Mouse (Mus musculus) thymus, adult 18-20 months (tissue): Measurements from ENCODE around the gene Cnga2.
"Not testable (repeated sequence)": the region's sequence is repeated elsewhere in the genome, so short reads cannot be mapped to it uniquely, and the experiment has no call there.

Experiments
- DNase-seq, 2 experiments: peaks; one replicate each; pipeline ENCODE4 v3.0.0; 2022; ENCODE audit warnings: mixed read lengths in 2 of 2

Cnga2 gene

DNA sequence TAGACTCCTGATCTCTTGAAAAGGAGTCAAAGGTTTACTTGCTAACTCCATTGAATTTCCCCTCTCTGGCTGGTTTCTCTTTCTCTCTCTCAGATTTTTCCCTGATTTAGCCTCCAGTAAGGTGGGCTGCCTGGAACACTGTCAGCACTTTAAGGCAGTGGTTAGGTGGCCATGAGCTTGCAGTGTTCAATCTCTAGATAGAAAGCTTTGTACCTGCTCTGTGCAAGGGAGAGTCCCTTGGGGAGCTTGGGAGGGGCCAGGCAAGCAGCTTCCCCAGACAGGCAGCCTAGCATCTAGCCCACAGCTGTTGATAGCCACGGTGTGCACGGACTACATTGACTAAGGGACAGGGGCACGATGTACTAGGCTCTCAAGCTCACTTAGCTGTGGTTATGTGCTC lies at the start of gene Cnga2:
TSS of gene Cnga2 (plus strand) at position 301 of the 400 bp plus-strand sequence.
- no peak for DNase-seq

- DNase-seq = no peak
Observed at GRCm38 (mm10) chrX:71946631-71947030, 45.0 kb upstream of the Cnga2 start.

DNA sequence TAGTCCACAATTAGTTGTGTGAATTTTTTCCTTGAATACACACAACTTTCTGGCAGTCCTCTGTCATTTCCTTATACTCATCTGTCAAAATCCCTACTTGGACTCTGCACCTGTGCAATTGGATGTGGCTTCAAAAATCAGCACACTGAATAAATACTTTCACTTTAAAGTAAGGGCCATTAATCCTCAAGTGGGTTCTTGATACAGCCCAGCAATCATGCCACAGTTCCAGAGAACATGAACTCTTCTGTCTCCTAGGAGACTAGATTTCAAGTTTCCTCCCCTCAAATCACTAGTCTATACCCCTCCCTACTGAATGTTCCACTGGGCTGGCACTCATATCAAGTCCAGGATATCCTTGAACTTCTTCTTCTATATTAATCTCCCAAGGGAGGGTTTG lies 33.3 kb upstream of the Cnga2 start:
- DNase-seq = no peak

GRCm38 (mm10) chrX:71962073-71963051 lies 29.3 kb upstream of the Cnga2 start, which contains the start of gene Prrg3:
TSS of gene Prrg3 (plus strand) at chrX:71962624.
- DNase-seq = no peak

- DNase-seq = no peak
Observed at GRCm38 (mm10) chrX:71963275-71963912, 28.3 kb upstream of the Cnga2 start.

- DNase-seq = no peak
Observed at GRCm38 (mm10) chrX:71968216-71968615, 23.4 kb upstream of the Cnga2 start.

DNA sequence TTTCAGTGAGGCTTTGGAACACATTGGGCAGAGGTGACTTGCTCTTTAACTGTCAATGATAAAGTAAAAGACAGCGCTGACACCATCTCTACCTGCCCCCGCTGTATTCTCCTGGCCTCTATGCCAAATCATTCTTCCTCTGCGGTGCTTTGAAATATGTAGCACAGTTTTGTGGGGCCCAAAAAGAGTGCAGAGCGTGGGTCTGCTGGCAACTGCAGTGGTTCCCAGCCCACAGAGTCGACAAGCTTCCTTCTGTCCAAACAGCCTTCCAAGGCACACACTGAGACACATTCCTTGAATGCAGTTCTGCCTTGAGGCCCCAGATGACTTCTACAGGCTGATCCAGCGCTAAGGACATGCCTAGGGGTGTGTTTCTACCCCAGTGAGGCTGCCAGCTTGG lies 22.8 kb upstream of the Cnga2 start:
- no peak for DNase-seq

GRCm38 (mm10) chrX:71971325-71971724 lies 20.3 kb upstream of the Cnga2 start:
- DNase-seq = no peak

DNA sequence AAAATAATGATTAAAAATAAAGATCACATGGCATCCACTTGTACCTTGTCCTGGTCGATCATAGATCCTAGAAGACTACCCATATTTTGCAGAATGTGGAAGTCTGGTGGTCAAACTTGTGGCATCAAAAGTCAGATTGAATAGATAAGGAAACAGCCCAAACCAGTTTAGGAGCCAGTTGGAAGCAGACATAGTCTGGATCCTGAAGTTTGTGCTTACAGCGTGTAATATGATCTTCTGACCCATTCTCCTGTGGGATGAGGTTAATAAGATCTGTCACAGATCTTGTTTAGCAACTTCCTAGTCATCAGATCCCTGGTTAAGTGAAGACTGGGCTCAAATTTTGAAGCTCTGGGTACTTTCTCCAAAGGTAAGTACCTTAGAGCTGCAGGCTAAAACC lies 19.0 kb upstream of the Cnga2 start, which contains the start of gene Fate1:
TSS of gene Fate1 (plus strand) at position 301 of the 400 bp plus-strand sequence.
- DNase-seq = no peak

- DNase-seq = not testable (repeated sequence)
Observed at GRCm38 (mm10) chrX:71977681-71978080, 14.0 kb upstream of the Cnga2 start.

DNA sequence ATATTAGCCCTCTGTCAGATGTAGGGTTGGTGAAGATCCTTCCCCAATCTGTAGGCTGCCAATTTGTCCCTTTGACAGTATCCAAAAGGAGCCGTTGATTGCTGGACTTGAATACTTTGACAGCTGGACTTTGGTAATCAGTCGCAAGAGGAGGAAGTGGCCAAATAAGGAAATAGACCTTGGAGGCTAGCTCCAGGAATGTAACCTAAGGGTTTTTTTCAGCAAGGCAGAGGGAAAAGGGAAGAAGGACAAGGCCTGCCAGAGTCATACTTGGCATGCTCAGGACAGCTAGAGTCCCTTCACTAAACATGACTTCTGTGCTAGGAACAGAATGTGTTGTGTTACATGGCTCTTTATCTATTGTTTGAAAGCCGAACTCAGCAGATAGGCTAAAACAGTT lies 11.2 kb upstream of the Cnga2 start:
- DNase-seq = no peak

DNA sequence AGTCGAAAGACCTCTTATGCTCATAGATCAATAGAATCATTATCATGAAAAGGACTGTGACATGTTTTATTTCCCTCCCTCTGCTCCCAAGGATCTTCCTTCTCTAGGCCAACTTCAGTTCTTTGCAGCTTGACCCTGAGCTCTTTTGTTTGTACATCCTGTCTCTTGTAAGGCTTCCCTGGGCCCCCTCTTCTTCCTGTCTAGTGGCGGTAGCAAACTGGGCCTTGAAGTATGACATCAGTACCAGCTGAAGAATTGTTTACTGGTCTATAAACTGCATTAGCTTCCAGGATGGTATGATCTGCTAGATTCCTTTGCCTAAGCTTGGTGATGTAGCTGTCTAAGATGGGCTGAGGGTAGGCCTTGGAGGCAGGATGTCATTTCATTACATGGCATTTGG lies 10.3 kb upstream of the Cnga2 start:
- no peak for DNase-seq

GRCm38 (mm10) chrX:71983205-71983604 lies 8.4 kb upstream of the Cnga2 start:
- no peak for DNase-seq

- no peak for DNase-seq
Observed at GRCm38 (mm10) chrX:71983775-71984174, 7.9 kb upstream of the Cnga2 start.

DNA sequence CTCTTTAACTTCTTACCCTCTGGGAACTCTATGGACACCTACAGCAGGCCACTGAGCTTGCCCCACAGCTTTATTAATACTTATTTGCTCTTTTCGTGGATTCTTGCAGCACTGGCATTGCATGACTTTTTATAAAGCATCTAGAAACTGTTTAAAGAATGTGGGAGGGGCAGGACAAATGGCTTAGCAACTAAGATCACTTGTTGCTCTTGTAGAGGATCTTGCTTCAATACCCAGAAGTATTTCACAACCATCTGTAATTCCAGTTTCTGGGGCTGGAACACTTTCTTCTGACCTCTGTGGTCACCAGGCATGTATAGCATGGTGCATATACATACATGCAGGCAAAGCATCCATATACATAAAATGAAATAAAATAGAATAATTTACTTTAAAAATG lies 4.3 kb downstream of the Cnga2 start:
- DNase-seq = no peak

DNA sequence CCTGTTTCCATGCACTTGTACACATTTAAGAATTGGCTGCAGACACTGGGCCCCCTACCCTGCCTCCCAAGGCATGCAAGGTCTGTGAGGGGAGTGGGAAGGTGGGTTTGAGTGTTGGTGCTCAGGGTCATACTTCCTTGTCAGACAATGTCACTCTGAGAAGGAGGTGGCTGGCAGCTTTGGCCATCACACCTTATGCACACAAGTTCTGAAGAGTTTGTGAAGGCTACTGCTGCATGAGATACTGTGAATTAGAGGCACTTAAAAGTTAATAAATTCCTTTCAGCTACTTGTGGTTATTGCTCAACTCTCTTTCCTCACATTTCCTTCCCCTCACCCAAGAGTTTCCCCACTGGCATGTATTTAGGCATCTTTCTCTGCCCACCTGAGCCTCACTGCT lies 18.3 kb downstream of the Cnga2 start:
- no peak for DNase-seq

DNA sequence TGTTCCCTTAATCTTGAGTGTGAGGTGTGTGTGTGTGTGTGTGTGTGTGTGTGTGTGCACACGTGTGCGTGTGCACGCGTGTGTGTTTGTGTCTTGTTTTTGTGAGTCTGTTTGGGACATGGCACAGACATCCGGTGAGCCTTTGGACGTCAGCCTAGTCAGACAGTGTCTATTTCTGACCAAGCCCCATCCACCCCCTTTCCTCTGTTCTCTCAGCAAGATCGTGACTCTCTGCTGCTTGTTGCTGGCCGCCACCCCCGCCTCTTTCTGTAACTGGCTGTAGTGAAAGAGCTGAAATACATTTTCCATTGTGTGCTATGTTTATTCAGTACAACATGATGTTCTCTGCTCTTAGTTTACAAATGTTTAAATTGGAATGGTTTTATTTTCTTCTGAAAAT lies 20.6 kb downstream of the Cnga2 start:
- no peak for DNase-seq

GRCm38 (mm10) chrX:72012804-72013203 lies 21.2 kb downstream of the Cnga2 start:
- no peak for DNase-seq

GRCm38 (mm10) chrX:72022241-72022640 lies 30.6 kb downstream of the Cnga2 start:
- DNase-seq = no peak

DNA sequence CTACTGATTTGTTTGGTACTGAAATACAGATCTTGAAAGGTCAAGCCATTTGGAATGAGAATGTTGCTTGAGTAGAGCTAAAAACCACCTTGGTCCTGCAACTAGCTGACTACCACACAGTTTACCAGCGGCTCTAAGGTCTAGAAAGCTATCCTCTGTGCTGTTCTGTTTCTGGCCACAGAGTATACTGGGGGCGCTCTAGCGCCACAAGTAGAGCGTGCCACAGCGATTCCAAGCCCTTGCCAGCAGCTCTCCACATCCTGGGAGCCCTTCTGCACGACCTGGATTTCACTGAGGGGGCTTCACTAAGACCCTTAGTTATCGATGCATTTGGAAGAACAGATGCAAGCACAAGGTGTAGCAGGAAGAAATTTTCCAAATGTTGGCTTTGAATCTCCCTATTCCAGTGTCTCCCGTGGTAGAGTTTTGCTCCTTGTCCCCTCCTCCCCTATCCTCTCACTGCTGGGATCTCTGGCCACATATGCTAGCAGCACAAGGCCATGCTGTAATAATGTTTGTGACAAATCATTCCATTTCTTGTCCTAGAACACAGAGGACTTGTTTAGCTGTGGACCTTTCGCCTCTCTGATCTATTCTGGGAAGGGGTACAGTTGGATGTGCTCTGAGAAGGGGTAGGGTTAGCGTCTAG lies 31.2 kb downstream of the Cnga2 start:
- no peak for DNase-seq

DNA sequence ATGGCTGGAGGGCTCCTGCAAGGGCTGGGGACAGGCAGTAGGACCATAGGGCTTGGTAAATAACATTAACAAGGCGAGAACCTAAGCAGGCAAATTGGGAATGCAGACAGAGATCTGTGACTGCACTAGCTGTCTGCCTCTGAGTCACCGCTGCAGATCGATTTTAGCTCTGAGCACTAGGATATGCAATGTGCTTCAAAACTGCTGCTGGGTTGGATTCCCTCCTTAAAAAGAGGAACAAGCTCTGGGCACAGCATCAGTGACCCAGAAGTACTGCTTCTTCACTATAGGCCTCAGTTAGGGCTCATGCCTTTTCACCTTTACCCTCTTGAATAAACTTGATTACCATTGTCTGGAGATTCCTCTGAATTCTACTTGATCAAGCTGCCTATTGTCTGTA lies 31.9 kb downstream of the Cnga2 start:
- DNase-seq = no peak

- DNase-seq = no peak
Observed at GRCm38 (mm10) chrX:72044056-72044455, 52.4 kb downstream of the Cnga2 start.

DNA sequence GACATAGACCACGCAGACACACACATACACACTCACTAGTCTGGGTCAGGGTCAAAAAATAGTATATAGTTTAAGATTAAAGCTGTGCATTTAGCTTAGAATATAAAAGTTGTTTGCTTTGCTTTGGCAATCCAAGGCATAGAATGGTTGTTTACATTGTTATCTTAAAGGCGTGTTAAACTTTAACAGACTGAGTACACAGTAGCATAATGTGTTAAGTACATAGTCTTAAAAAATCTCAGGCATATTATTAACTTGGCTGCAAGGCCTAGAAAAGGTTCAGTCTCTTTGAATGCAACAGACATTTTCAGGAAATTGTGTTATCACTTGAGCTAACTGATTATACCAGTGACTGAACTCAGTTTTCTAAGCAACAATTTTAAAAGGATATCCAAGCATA lies 56.3 kb downstream of the Cnga2 start:
- no peak for DNase-seq
